Mouse (Mus musculus): ENCODE results near the gene Asb6.

Asb6 gene

GRCm38 (mm10) chr2:30827749-30828475 is 2.2 kb downstream of the Asb6 start:
- no peaks in the 10 kb centered on the region for H3K9me3 ChIP-seq (ENCODE audit: low read length)
- peaks cover 62% of the 10 kb centered on the region for H3K4me1 ChIP-seq (replicated peaks; ENCODE audit: low read depth, low read length)
- H3K4me3 ChIP-seq (replicated peaks; ENCODE audit: low read length) = peak overlapping the region; percentile 99
- 0 out of 2 replicates have a peak, but pooled peaks cover 2% of the 10 kb centered on the region for H3K27me3 ChIP-seq (ENCODE audit: insufficient read depth, low read length)
- H3K36me3 ChIP-seq (ENCODE audit: insufficient read depth, low read length) = peaks cover 43% of the 10 kb centered on the region
- TF ChIP-seq CTCF (conservative IDR thresholded peaks at IDR 0.05; ENCODE audit: low read length) = peak; percentile 62
- TF ChIP-seq NANOG (IDR thresholded peaks at IDR 0.05; ENCODE audit: borderline replicate concordance, low read length) = no peak

GRCm38 (mm10) chr2:30826825-30827748 is 3.0 kb downstream of the Asb6 start:
- H3K27me3 ChIP-seq (ENCODE audit: insufficient read depth, low read length) = 0 out of 2 replicates have a peak, but pooled peaks cover 2% of the 10 kb centered on the region
- H3K4me1 ChIP-seq (replicated peaks; ENCODE audit: low read depth, low read length) = peaks cover 70% of the 10 kb centered on the region
- H3K36me3 ChIP-seq (ENCODE audit: insufficient read depth, low read length) = peaks cover 51% of the 10 kb centered on the region
- H3K9me3 ChIP-seq (ENCODE audit: low read length) = no peaks in the 10 kb centered on the region
- 0 out of 2 replicates have a peak, but pooled peaks have one; percentile 7 for TF ChIP-seq CTCF (conservative IDR thresholded peaks at IDR 0.05; ENCODE audit: low read length)
- no peak for TF ChIP-seq POU5F1 (IDR thresholded peaks at IDR 0.05; ENCODE audit: borderline replicate concordance, low read length)
- peak overlapping the region; percentile 99 for H3K4me3 ChIP-seq (replicated peaks; ENCODE audit: low read length)

- 0 out of 2 replicates have a peak, but pooled peaks cover 2% of the 10 kb centered on the region for H3K27me3 ChIP-seq (ENCODE audit: insufficient read depth, low read length)
- peaks cover 87% of the 10 kb centered on the region for H3K4me1 ChIP-seq (replicated peaks; ENCODE audit: low read depth, low read length)
- peak overlapping the region; percentile 29 for H3K4me3 ChIP-seq (replicated peaks; ENCODE audit: low read length)
- TF ChIP-seq CTCF (conservative IDR thresholded peaks at IDR 0.05; ENCODE audit: low read length) = no peak
- TF ChIP-seq POU5F1 (IDR thresholded peaks at IDR 0.05; ENCODE audit: borderline replicate concordance, low read length) = no peak
- no peak for TF ChIP-seq NANOG (IDR thresholded peaks at IDR 0.05; ENCODE audit: borderline replicate concordance, low read length)
- H3K36me3 ChIP-seq (ENCODE audit: insufficient read depth, low read length) = peaks cover 83% of the 10 kb centered on the region
- H3K9me3 ChIP-seq (ENCODE audit: low read length) = no peaks in the 10 kb centered on the region
Measured at GRCm38 (mm10) chr2:30823385-30824153, 6.6 kb downstream of the Asb6 start.

GRCm38 (mm10) chr2:30822460-30822859 is 7.7 kb downstream of the Asb6 start:
- Histone ChIP-seq H3K4me1 (replicated peaks; ENCODE audit: low read depth, low read length) (peaks cover 95% of the 10 kb centered on the region), H3K27me3 (ENCODE audit: insufficient read depth, low read length) (no peaks in the 10 kb centered on the region), H3K4me3 (replicated peaks; ENCODE audit: low read length) (peak overlapping the region; percentile 52), H3K9me3 (ENCODE audit: low read length) (no peaks in the 10 kb centered on the region), H3K36me3 (ENCODE audit: insufficient read depth, low read length) (peaks cover 94% of the 10 kb centered on the region)
- TF ChIP-seq POU5F1 (IDR thresholded peaks at IDR 0.05; ENCODE audit: borderline replicate concordance, low read length) (no peak), CTCF (conservative IDR thresholded peaks at IDR 0.05; ENCODE audit: low read length) (no peak), NANOG (IDR thresholded peaks at IDR 0.05; ENCODE audit: borderline replicate concordance, low read length) (no peak)

- peak; percentile 77 for TF ChIP-seq CTCF (conservative IDR thresholded peaks at IDR 0.05; ENCODE audit: low read length)
- TF ChIP-seq NANOG (IDR thresholded peaks at IDR 0.05; ENCODE audit: borderline replicate concordance, low read length) = no peak
- Histone ChIP-seq H3K27me3 (ENCODE audit: insufficient read depth, low read length) (no peaks in the 10 kb centered on the region), H3K4me1 (replicated peaks; ENCODE audit: low read depth, low read length) (peaks cover 95% of the 10 kb centered on the region), H3K9me3 (ENCODE audit: low read length) (no peaks in the 10 kb centered on the region), H3K4me3 (replicated peaks; ENCODE audit: low read length) (no peak overlapping the region), H3K36me3 (ENCODE audit: insufficient read depth, low read length) (peaks cover 93% of the 10 kb centered on the region)
Measured at GRCm38 (mm10) chr2:30821073-30821472, 9.1 kb downstream of the Asb6 start.

- H3K4me3 ChIP-seq (replicated peaks; ENCODE audit: low read length) = 0 out of 2 replicates have a peak overlapping the region, but pooled peaks have one; percentile 0
- TF ChIP-seq POU5F1 (IDR thresholded peaks at IDR 0.05; ENCODE audit: borderline replicate concordance, low read length) (no peak), CTCF (conservative IDR thresholded peaks at IDR 0.05; ENCODE audit: low read length) (no peak), NANOG (IDR thresholded peaks at IDR 0.05; ENCODE audit: borderline replicate concordance, low read length) (no peak)
- peaks cover 93% of the 10 kb centered on the region for H3K36me3 ChIP-seq (ENCODE audit: insufficient read depth, low read length)
- no peaks in the 10 kb centered on the region for H3K9me3 ChIP-seq (ENCODE audit: low read length)
- peaks cover 96% of the 10 kb centered on the region for H3K4me1 ChIP-seq (replicated peaks; ENCODE audit: low read depth, low read length)
- H3K27me3 ChIP-seq (ENCODE audit: insufficient read depth, low read length) = no peaks in the 10 kb centered on the region
Measured at GRCm38 (mm10) chr2:30819873-30820272, 10.3 kb downstream of the Asb6 start.

GRCm38 (mm10) chr2:30816383-30816782 is 13.8 kb downstream of the Asb6 start:
- TF ChIP-seq POU5F1 (IDR thresholded peaks at IDR 0.05; ENCODE audit: borderline replicate concordance, low read length) (peak; percentile 93), CTCF (conservative IDR thresholded peaks at IDR 0.05; ENCODE audit: low read length) (no peak)
- H3K27me3 ChIP-seq (ENCODE audit: insufficient read depth, low read length) = no peaks in the 10 kb centered on the region
- H3K36me3 ChIP-seq (ENCODE audit: insufficient read depth, low read length) = peaks cover 93% of the 10 kb centered on the region
- peaks cover 11% of the 10 kb centered on the region for H3K9me3 ChIP-seq (ENCODE audit: low read length)
- H3K4me1 ChIP-seq (replicated peaks; ENCODE audit: low read depth, low read length) = peaks cover 78% of the 10 kb centered on the region
- peak overlapping the region; percentile 24; the same call in 1 of the 2 replicates for H3K4me3 ChIP-seq (replicated peaks; ENCODE audit: low read length)

- no peak for TF ChIP-seq NANOG (IDR thresholded peaks at IDR 0.05; ENCODE audit: borderline replicate concordance, low read length)
- TF ChIP-seq POU5F1 (IDR thresholded peaks at IDR 0.05; ENCODE audit: borderline replicate concordance, low read length) = no peak
- TF ChIP-seq CTCF (conservative IDR thresholded peaks at IDR 0.05; ENCODE audit: low read length) = no peak
- Histone ChIP-seq H3K36me3 (ENCODE audit: insufficient read depth, low read length) (peaks cover 59% of the 10 kb centered on the region), H3K4me3 (replicated peaks; ENCODE audit: low read length) (no peak overlapping the region)
Measured at GRCm38 (mm10) chr2:30810573-30810972, 19.6 kb downstream of the Asb6 start.

More at GRCm38 (mm10) chr2:30810573-30810972, 19.6 kb downstream of the Asb6 start:
- Histone ChIP-seq H3K9me3 (ENCODE audit: low read length) (peaks cover 11% of the 10 kb centered on the region), H3K4me1 (replicated peaks; ENCODE audit: low read depth, low read length) (peaks cover 67% of the 10 kb centered on the region), H3K27me3 (ENCODE audit: insufficient read depth, low read length) (no peaks in the 10 kb centered on the region)
